Mouse (Mus musculus) hindbrain, embryonic 13.5 days (tissue): ENCODE results near the gene Dbx1. TPM values are rescaled to one million over a fixed set of nuclear protein-coding genes. Genes with fewer than 3 reads are reported as not detected.

Experiments used
- ATAC-seq: fragments of 200-750 bp; cut with Nextera tagmentation; 2 replicates; pipeline ENCODE4 v1.8.0; 2017; ENCODE audit warnings: moderate TSS enrichment; ENCODE audit not compliant: low FRiP score
- H3K27ac ChIP-seq: fragments of 300-500 bp; sonication (generic); 2 replicates; pipeline ENCODE4 v1.5.1; 2015; ENCODE audit warnings: inconsistent platforms, mild to moderate bottlenecking, moderate library complexity
- H3K27me3 ChIP-seq: fragments of 300-500 bp; sonication (generic); 2 replicates; pipeline ENCODE4 v1.6.1; 2015; ENCODE audit warnings: mild to moderate bottlenecking, inconsistent platforms
- H3K36me3 ChIP-seq: fragments of 300-500 bp; sonication (generic); 2 replicates; pipeline ENCODE4 v1.6.1; 2015; ENCODE audit warnings: mild to moderate bottlenecking, inconsistent platforms
- H3K4me1 ChIP-seq: fragments of 300-500 bp; sonication (generic); replicated peaks from 2 replicates; pipeline ENCODE4 v1.6.1; 2015; ENCODE audit warnings: inconsistent platforms
- H3K4me2 ChIP-seq: fragments of 300-500 bp; sonication (generic); 2 replicates; pipeline ENCODE4 v1.6.1; 2015; ENCODE audit warnings: inconsistent platforms, mild to moderate bottlenecking, moderate library complexity
- H3K4me3 ChIP-seq: fragments of 300-500 bp; sonication (generic); 2 replicates; pipeline ENCODE4 v1.5.1; 2015; ENCODE audit warnings: mild to moderate bottlenecking, inconsistent platforms
- H3K9ac ChIP-seq: fragments of 300-500 bp; sonication (generic); 2 replicates; pipeline ENCODE4 v1.6.1; 2015; ENCODE audit warnings: mild to moderate bottlenecking, inconsistent platforms
- H3K9me3 ChIP-seq: fragments of 300-500 bp; sonication (generic); 2 replicates; pipeline ENCODE4 v1.6.1; 2016; ENCODE audit warnings: inconsistent platforms
- WGBS: fragments of 180-500 bp; shearing (Covaris S2); methylation state at CpG from one replicate; pipeline ENCODE4 v1.1.7; 2015; 5-methylcytosine and 5-hydroxymethylcytosine counted together
- polyA plus RNA-seq: library from polyadenylated mRNA; unstranded; fragments of >200 nt; fragmentation: Nextera tagmentation; extraction: Ambion mirVana; gene quantifications from 2 replicates; pipeline ENCODE4 v1.2.1, GENCODE M21; 2015

Gene Dbx1
- polyA plus RNA-seq, 1 experiment from 2014 or later: 14.3 TPM

DNA sequence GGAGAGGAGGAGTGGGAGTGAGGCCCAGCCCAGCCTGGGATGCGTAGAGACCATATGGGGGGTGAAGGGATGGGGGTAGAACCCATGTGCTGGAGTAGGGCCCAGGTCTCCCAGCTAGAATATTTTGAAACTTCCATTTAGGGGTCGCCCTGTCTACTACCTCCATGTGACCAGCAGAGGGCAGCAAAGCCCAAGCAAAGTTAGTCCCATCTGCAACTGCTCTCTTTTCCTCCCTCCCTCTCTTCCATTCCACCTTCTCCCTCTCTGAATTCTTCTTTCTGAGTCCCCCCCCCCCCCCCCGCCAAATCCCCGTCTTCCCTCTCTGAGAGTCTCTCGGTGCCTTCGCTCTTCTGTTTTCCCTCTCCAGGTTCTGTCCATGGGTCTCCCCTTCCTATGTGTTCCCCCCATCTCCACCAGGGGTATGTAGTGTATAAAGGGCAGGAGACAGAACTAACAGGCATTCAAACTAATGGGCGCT, 20.4 kb downstream of the Dbx1 start:
- Histone ChIP-seq H3K27ac (no peak overlapping the region), H3K4me2 (peak overlapping the region; percentile 26; the same call in 1 of the 2 replicates), H3K9ac (no peak overlapping the region), H3K4me1 (no peaks in the 10 kb centered on the region), H3K27me3 (peaks cover 86% of the 10 kb centered on the region), H3K36me3 (no peaks in the 10 kb centered on the region), H3K4me3 (no peak overlapping the region), H3K9me3 (no peaks in the 10 kb centered on the region)
- ATAC-seq: peak; percentile 79
- WGBS: 6% methylated on average over 6 of the region's 7 CpGs

DNA sequence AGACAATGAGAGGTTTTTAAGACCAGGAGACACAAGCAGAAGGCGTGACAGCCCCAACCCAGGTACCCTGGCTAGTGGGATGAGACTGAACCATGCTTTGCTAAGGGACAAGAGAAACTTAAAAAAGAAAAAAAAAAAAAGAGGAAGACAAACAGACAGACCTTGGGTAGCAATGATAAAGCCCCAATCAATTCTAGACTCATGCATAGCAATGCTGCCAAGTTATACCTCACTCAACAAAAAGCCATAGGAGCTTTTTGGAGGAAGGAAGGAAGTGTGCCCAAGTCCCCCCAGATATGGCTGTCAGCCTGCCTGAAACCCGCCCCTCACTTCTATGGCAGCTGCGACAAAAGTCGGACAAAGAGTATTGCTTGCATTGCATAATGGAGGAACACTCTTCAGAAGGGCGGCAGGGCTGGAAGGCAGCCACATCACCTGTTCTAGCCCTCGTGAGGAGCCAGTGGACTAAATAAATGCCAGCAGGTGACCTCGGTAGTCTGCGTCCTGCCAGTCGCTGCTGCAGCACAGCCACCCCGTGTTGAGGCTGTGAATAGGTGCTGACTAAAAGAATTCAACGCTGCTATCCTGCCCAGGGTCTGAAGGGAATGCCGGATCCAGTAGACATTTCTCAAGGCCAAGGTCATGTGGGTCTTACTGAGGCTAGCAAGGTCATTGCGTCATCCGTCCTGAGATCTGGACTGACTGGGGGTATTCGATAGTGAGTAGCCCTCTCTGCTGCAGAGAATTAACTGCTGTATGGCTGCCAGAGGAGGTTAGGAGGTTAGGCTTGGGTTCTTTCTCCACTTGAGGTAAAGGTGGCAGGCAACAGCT, 31.5 kb downstream of the Dbx1 start:
- H3K36me3 ChIP-seq: peaks cover 38% of the 10 kb centered on the region
- no peak overlapping the region for H3K9ac ChIP-seq
- no peak overlapping the region for H3K4me2 ChIP-seq
- H3K27me3 ChIP-seq: 0 out of 2 replicates have a peak, but pooled peaks cover 3% of the 10 kb centered on the region
- ATAC-seq: no peak
- H3K4me1 ChIP-seq: 0 out of 2 replicates have a peak, but pooled peaks cover 2% of the 10 kb centered on the region
- H3K4me3 ChIP-seq: no peak overlapping the region
- H3K9me3 ChIP-seq: no peaks in the 10 kb centered on the region
- no peak overlapping the region for H3K27ac ChIP-seq
- WGBS: 89% methylated on average over 15 of the region's 15 CpGs

DNA sequence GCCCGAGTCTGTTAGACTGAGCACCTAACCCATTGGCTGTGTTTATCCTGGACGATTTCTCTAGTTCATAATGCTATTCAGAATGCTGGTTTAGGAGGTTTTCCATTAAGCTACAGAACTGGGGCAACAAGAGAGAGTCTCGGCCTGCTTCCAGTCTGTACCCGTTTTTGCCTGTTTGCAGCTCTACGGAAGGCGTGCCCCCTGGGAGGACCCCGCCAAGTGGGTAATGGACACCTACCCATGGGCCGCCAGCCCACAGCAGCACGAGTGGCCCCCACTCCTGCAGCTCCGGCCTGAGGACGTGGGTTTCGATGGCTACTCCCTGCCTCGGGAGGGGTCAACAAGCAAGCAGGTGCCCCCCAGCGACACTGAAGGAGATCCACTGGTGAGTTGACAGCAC, 32.4 kb downstream of the Dbx1 start:
- WGBS: 91% methylated on average over 14 of the region's 14 CpGs
- Histone ChIP-seq H3K9me3 (no peaks in the 10 kb centered on the region), H3K27ac (no peak overlapping the region), H3K36me3 (peaks cover 48% of the 10 kb centered on the region), H3K9ac (no peak overlapping the region), H3K4me3 (no peak overlapping the region), H3K27me3 (0 out of 2 replicates have a peak, but pooled peaks cover 3% of the 10 kb centered on the region), H3K4me1 (no peaks in the 10 kb centered on the region), H3K4me2 (no peak overlapping the region)
- ATAC-seq: no peak

DNA sequence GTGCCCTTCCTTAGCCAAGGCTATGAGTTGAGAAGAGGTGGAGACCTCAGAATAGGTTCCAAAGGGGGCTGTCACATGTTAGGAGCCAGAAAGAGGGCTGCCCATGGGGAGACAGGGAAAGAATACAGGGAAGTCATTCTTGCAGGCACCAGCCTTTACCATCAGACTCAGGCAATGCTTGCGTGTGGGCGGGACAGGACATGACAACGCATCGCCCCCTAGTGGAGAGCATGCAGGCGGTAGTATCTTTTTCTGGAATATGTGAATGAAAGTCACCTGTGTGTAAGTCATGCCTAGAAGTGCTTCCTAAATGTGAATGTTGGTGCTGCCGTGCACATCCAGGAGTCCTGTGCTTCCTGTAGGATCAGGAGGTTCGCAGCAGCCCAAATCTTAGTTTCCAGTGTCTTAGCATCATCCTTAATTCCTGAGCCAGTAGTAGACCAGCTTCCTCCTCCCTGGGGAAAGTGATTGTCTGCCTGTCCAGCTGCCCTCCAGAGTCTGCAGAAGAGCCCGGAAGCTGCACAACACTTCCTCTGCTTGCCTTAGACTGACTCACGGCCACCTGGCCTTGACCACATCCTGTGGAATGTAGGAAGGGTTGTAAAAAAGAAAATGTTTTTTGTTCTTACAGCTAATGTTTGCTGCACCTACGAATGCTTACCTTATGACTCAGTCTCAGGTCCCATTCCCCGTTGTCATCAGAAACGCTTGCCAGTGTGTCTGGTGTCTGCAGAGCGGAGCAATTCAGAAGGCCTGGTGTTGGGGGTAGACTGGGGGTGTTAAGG, 35.3 kb downstream of the Dbx1 start:
- ATAC-seq: peak; percentile 57; the same call in 1 of the 2 replicates
- Histone ChIP-seq H3K4me3 (no peak overlapping the region), H3K27ac (no peak overlapping the region), H3K9ac (no peak overlapping the region), H3K27me3 (no peaks in the 10 kb centered on the region), H3K4me2 (no peak overlapping the region), H3K9me3 (no peaks in the 10 kb centered on the region), H3K4me1 (no peaks in the 10 kb centered on the region), H3K36me3 (peaks cover 67% of the 10 kb centered on the region)
- WGBS: 62% methylated on average over 13 of the region's 13 CpGs

DNA sequence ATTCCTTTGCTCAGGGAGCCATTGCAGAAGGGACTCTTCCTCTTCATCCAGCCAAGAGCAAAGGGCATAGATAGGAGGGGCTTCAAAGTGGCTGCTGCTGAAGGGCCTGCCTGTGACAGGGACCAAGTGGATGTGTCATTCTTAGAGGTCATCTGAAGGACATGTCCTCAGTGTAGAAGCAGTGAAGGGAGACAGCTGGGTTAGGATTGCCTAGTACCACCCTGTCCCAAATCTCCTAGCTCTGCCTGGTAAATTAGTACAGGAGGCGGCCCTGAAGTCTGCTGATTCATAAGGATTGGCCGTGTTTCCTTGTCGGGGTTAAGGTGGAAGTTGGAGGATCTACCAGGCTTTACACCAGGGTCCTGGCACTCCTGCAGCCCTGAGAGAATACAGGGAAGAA, 36.7 kb downstream of the Dbx1 start:
- H3K4me3 ChIP-seq: no peak overlapping the region
- H3K9me3 ChIP-seq: no peaks in the 10 kb centered on the region
- WGBS: 85% methylated on average over 3 of the region's 3 CpGs
- no peak overlapping the region for H3K27ac ChIP-seq
- H3K36me3 ChIP-seq: peaks cover 68% of the 10 kb centered on the region
- H3K4me2 ChIP-seq: no peak overlapping the region
- no peak overlapping the region for H3K9ac ChIP-seq
- H3K27me3 ChIP-seq: no peaks in the 10 kb centered on the region
- H3K4me1 ChIP-seq: no peaks in the 10 kb centered on the region
- no peak for ATAC-seq

DNA sequence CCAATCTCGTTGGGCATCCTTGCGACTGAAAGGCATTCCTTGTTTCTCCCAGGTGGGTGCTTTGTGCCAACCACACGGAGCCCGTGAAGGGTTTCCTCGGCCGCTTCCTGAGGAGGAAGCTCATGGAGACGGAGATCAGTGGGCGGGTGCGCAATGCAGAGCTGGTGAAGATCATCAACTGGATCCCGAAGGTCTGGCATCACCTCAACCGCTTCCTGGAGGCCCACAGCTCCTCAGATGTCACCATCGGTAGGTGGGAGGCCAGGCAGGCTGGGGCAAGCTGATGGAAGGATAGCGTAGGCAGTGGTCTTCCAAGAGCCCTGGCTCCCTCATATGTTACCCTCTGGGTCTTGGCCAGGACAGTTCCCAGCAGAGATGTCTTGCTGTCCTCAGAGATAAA, 38.4 kb downstream of the Dbx1 start:
- H3K9me3 ChIP-seq: no peaks in the 10 kb centered on the region
- H3K4me2 ChIP-seq: no peak overlapping the region
- H3K9ac ChIP-seq: no peak overlapping the region
- ATAC-seq: no peak
- H3K27me3 ChIP-seq: no peaks in the 10 kb centered on the region
- no peaks in the 10 kb centered on the region for H3K4me1 ChIP-seq
- H3K4me3 ChIP-seq: no peak overlapping the region
- peaks cover 77% of the 10 kb centered on the region for H3K36me3 ChIP-seq
- 95% methylated on average over 13 of the region's 13 CpGs for WGBS
- H3K27ac ChIP-seq: no peak overlapping the region

DNA sequence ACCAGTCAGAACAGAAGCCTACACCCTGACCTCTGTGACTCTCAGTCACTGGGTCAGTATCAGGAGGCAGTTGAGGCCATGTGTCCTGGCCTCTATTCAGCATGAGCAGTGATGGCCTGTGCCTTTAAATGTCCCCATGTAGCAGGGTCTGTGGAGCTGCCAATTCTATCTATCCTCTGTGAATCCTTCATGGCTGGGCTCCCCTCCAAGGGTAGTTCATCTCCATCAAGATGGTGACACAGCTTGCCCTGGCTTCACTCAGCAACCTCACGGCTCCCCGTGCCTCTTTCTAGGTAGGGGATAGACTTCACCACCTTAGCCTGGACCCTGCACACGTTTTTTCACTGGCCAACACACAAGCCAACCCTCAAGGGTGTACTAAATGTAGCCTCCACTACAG, 38.9 kb downstream of the Dbx1 start:
- Histone ChIP-seq H3K36me3 (peaks cover 72% of the 10 kb centered on the region), H3K27me3 (no peaks in the 10 kb centered on the region), H3K4me3 (no peak overlapping the region), H3K4me1 (no peaks in the 10 kb centered on the region), H3K9me3 (no peaks in the 10 kb centered on the region), H3K27ac (no peak overlapping the region), H3K9ac (no peak overlapping the region), H3K4me2 (no peak overlapping the region)
- 83% methylated on average over 3 of the region's 3 CpGs for WGBS
- ATAC-seq: no peak

DNA sequence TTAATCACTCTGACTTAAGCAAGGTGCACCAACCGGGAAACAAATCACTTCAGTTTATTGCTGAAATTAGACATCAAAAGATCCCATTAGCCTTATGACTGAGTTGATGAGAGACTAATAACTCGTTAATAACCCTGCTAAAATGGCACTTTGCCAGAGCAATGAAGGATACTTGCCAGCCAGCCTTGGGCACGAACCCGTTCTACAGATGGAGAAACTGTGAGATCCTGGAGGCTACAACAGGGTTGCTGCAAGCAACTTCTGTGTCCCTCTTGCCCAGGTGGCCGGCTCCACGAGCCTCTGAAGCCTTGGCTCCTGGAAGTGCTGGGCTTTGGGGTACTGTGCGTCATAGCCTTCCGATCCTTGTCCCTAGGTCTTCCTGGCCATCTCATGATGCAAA, 47.0 kb downstream of the Dbx1 start:
- 92% methylated on average over 8 of the region's 8 CpGs for WGBS
- Histone ChIP-seq H3K36me3 (peaks cover 64% of the 10 kb centered on the region), H3K4me2 (no peak overlapping the region), H3K27ac (no peak overlapping the region), H3K27me3 (no peaks in the 10 kb centered on the region), H3K9ac (no peak overlapping the region), H3K4me1 (no peaks in the 10 kb centered on the region), H3K4me3 (no peak overlapping the region), H3K9me3 (no peaks in the 10 kb centered on the region)
- ATAC-seq: no peak

DNA sequence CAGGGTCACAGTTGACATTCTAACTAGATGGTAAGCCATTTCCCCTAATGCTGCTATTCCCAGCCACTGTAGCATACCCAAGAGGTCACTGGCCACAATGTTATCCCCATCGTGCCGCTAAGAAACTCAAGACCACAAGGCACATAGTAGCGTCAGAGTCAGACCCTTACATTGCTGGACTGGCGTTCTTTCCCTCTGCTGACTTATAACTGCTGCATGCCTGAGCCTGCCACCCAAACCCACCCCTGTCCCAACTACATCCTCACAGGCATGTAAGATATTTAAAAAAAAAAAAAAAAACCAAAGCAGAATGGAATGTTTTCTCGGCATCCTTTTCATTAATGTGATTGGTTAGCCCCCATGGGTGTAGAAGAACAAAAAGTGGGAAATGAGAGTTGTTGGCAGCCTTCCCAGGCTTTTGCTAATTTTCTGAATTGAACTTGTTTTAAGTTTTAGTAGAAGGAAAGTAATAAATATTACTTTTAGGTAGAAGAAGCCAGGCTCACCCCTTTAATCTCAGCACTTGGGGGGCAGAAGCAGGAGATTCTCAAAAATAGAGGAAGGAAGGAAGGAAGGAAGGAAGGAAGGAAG, 50.0 kb downstream of the Dbx1 start:
- Histone ChIP-seq H3K4me1 (no peaks in the 10 kb centered on the region), H3K27me3 (no peaks in the 10 kb centered on the region), H3K4me3 (no peak overlapping the region), H3K36me3 (peaks cover 66% of the 10 kb centered on the region), H3K9ac (no peak overlapping the region), H3K27ac (no peak overlapping the region), H3K9me3 (no peaks in the 10 kb centered on the region), H3K4me2 (no peak overlapping the region)
- ATAC-seq: no peak
- WGBS: 80% methylated on average over 5 of the region's 5 CpGs

DNA sequence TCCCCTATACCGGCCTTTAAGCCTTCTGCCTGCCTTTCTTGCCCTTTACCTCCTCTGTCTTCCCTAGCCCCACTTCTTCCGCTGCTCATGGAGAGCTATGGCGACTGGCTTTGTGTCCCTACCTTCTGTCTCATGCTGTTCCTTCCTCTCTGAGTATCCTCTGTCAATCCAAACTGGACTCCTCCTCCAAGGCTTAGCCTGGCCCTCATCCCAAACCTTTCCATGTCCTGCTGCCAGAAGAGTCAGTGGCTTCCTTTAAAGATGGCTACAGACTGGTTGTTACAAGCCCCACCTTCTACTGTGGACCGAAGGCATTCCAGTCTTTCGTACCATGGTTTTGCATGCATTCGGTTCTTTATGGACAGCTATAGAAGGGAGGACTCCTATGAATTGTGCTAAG, 53.5 kb downstream of the Dbx1 start:
- WGBS: 94% methylated on average over 6 of the region's 6 CpGs
- no peak for ATAC-seq
- H3K9me3 ChIP-seq: no peaks in the 10 kb centered on the region
- no peak overlapping the region for H3K4me2 ChIP-seq
- H3K27me3 ChIP-seq: no peaks in the 10 kb centered on the region
- no peak overlapping the region for H3K27ac ChIP-seq
- peaks cover 67% of the 10 kb centered on the region for H3K36me3 ChIP-seq
- no peak overlapping the region for H3K4me3 ChIP-seq
- no peaks in the 10 kb centered on the region for H3K4me1 ChIP-seq
- no peak overlapping the region for H3K9ac ChIP-seq

DNA sequence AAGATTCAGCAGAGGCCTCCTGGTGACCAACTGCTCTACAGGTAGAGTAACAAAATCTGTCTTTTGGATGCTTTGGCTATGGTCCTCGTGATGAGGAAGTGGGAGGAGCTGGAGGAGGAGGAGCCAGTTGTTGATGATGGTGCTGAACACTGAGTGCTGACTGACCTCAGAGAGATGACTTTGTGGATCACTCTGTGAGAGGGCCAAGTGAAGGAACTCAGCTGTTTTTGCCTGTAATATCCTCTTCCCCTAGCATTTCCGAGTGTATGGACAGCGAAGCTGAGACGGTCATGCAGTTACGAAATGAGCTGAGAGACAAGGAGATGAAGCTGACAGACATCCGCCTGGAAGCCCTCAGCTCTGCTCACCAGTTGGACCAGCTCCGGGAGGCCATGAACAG, 54.1 kb downstream of the Dbx1 start:
- 89% methylated on average over 7 of the region's 7 CpGs for WGBS
- peaks cover 65% of the 10 kb centered on the region for H3K36me3 ChIP-seq

DNA sequence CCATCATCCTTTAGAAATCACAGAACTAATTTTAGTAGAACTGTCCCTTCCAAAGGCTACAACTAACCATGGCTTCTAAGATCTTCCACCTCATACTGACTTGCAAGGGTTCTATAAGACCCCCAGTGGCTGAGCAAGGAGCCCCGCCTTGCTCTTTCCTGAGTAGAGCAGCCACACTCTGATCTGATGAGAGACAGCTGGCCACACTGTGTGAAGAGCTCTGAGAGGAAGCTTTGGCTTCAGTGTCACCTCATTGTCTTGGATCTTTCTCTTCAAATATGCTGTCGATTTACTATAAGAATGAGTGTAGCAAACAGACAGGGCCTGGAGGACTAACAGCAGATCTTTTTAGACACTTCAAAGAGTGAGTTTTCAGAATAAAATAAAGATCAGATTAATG, 54.7 kb downstream of the Dbx1 start:
- H3K4me3 ChIP-seq: no peak overlapping the region
- 91% methylated on average over 2 of the region's 2 CpGs for WGBS
- no peaks in the 10 kb centered on the region for H3K27me3 ChIP-seq
- peaks cover 66% of the 10 kb centered on the region for H3K36me3 ChIP-seq
- no peaks in the 10 kb centered on the region for H3K9me3 ChIP-seq
- no peak for ATAC-seq
- no peak overlapping the region for H3K9ac ChIP-seq
- no peak overlapping the region for H3K27ac ChIP-seq
- H3K4me1 ChIP-seq: no peaks in the 10 kb centered on the region
- H3K4me2 ChIP-seq: no peak overlapping the region

More for the DNA sequence above, 54.1 kb downstream of the Dbx1 start:
- Histone ChIP-seq H3K9ac (no peak overlapping the region), H3K4me2 (no peak overlapping the region), H3K27ac (no peak overlapping the region), H3K9me3 (no peaks in the 10 kb centered on the region), H3K4me1 (no peaks in the 10 kb centered on the region), H3K4me3 (no peak overlapping the region), H3K27me3 (no peaks in the 10 kb centered on the region)
- ATAC-seq: no peak
